Mouse (Mus musculus) embryo, embryonic 10.5 days (tissue): Measurements from ENCODE around the gene Gm42742.

Experiments
- DNase-seq: peaks from one replicate; pipeline ENCODE4 v3.0.0-alpha.2; 2015; ENCODE audit warnings: low spot score

The Gm42742 gene

GRCm38 (mm10) chr7:127020031-127020430 is 866 bp downstream of the Gm42742 start:
- no peak for DNase-seq

DNA sequence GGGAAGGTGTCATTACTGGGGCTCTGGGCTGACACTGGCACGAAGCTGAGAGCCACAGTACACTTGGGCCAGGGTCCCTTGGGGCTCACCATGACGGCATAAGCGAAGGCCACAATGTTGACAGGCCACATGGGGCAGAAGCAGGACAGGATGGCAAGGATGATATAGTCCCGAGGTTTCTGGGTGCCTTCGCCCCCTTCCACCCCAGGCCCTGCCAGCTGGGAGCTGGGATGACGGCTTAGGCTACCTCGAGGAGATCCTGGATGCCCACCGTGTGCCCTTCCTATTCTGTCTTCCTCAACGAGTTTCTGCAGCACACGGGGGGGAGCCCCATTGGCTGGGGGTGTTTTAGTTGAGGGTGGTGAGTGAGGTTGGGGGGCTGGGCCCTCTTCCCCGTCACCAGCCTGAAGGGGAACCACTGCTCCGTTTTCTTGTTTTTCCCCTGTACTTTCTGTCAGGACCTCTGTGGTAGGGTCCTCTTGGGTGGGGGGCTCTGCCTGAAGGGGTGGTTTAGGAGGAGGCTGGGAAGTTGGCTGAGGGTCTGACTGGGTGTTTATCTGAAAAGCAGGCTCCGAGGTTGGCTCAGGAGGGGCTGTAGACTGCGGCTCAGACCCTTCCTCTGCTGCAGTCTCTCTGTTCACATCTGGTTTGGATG is 1.5 kb downstream of the Gm42742 start:
- no peak for DNase-seq

- no peak for DNase-seq
Observed at GRCm38 (mm10) chr7:127018416-127019305, 2.2 kb downstream of the Gm42742 start.

- no peak for DNase-seq
Observed at GRCm38 (mm10) chr7:127017950-127018345, 2.9 kb downstream of the Gm42742 start.

DNA sequence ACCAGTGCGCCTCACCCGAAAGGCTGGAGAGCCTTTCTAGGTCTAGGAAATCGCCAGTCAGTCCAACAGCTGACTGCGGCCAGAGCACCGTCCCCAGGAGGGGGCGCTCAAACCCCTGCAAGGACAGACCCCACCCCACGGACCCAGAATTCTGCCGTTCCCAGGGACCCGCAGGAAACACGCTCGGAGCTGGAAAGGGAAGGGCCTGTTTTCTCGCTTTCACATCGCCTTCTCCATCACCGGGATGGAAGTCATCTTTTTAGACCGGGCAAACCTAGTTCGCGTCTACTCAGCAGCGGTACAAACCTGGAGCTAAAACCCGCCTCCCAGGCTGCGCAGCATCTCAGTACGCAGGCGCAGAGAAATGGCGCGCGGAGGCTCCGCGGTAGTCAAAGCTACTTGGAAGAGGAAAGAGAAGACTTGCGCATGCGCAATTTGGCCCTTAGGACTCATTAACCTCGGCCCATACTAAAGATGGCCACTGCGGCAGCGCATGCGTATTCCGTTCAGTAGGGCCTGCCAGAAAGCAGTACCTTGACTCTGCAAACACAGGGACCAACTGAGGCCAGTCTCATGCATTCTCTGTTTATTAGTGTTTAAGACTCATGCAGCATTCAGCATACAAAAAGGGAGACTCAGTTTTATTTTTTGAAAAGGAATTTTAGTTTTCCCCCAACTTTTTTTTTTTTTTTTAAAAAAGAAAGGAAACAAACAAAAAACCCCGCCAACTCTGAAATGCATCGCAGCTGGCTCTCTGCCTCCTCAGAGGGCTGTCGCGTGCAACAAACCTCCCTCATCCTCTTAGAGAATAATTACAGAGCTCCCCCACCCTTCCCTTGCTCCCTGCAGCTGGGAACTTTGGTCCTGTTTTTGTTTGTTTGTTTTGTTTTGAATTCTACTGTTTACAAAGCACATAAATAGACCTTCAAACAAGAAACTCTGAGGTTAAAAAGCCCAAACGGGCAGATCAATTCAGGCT is 3.6 kb downstream of the Gm42742 start, which contains the start of gene Pagr1a:
Gene Pagr1a (minus strand): TSS at position 382 of the 979 bp plus-strand sequence.
- peak; percentile 100 for DNase-seq

DNA sequence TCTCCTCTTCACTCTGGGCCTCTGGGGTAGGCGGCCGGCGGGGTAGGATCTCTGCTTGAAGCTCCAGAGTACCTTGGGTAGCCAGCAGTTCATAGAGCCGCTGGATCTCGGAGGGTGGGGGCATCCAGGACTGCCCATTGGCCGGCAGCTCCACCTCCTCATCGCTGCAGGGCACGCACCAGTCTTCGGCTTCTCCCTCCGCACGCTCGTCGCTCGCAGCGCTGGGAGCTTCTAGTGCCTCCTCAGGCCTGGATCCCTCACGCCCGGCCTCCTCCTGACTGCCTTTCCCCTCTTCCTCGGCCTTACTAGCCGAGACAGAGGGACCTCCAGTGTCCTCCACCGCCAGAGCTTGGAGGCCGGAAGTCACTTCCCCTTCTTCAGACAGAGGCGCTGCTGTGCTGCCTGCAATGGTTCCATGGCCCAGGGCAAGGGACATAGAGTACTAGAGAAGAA is 4.4 kb downstream of the Gm42742 start:
- DNase-seq: no peak

- no peak for DNase-seq
Observed at GRCm38 (mm10) chr7:127016481-127016485, 4.6 kb downstream of the Gm42742 start, which contains the start of gene Pagr1b. Gene Pagr1b, minus strand, starts transcription at chr7:127016484.

DNA sequence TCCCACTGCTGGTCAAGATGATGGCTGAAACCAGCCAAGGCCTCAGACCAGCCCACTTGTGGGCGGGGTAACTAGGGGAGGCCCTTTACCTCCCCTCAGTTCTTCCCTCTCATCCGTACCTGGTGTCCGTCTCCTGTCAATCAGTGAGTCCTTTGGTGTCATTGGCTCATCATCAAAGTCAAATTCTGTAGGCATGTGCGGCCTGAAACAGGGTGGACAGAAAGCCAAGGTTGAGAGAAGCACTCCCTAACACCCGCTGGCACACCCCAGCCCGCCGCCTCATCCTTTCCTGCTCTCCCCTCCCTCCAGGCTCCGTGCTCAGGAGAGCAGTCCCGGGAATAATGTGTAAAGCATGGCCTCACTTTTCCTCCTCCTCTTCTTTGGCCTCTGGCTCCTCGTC is 4.8 kb downstream of the Gm42742 start:
- DNase-seq: peak; percentile 77

DNA sequence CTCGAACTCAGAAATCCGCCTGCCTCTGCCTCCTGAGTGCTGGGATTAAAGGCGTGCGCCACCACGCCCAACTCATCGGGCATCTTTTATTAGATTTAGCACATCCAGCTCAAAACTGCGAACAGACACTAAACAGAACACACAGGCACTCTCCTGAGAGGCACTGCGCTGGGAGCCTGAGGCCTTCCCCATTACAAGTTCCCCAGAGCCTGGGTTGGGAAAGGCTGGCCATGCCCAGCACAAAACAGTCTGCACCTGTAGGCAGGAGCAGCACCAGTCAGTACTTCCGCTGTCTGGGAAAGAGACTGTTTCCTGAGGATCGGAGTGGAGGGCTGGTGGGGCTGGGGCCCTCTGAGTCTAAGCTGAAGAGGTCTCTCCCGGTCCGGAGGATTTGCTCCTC is 5.9 kb downstream of the Gm42742 start:
- DNase-seq: no peak

DNA sequence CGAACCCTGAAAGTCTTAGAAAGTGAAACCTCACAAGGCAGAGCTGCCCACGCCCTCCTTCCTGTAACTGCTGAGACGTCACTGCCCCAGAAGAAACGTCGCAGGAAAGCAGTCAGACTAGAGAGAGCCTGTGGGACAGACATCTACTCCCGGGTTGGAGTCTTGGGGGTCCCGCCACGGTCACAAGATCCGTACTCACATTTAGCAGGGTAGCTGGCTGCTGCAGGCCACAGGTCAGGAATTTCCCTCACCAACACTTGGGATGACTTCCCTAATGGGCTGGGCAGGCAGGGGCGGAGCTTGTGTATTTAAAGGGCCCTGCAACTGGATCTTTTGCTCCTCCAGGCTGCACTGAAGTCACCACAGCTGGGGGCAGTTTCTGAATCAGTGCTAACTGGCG is 6.6 kb downstream of the Gm42742 start, which contains the start of gene Mvp:
Gene Mvp (minus strand): TSS at position 302 of the 400 bp plus-strand sequence.
- peak; percentile 70 for DNase-seq

- DNase-seq: no peak
Observed at GRCm38 (mm10) chr7:127013385-127013784, 7.5 kb downstream of the Gm42742 start.

DNA sequence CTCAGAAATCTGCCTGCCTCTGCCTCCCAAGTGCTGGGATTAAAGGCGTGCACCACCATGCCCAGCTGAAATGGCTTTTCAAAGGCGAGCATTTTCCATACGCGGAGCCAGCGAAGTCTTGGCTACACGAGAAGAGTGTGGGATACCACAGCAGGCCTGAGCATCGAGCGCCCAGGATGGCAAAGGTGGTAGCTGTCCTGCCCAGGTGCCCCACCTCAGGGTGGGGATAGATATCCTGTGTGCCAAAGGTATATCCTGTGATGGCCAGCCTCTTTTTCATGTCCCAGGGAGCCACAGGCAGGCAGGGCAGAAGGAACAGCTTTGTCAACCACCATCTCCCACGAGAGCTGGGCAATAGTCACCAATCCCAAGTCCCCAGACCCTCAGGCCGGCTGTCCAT is 8.1 kb downstream of the Gm42742 start:
- no peak for DNase-seq

- DNase-seq: no peak
Observed at GRCm38 (mm10) chr7:127012374-127012773, 8.5 kb downstream of the Gm42742 start.

- no peak for DNase-seq
Observed at GRCm38 (mm10) chr7:127011717-127012116, 9.2 kb downstream of the Gm42742 start.

- DNase-seq: no peak
Observed at GRCm38 (mm10) chr7:127011051-127011450, 9.8 kb downstream of the Gm42742 start.

DNA sequence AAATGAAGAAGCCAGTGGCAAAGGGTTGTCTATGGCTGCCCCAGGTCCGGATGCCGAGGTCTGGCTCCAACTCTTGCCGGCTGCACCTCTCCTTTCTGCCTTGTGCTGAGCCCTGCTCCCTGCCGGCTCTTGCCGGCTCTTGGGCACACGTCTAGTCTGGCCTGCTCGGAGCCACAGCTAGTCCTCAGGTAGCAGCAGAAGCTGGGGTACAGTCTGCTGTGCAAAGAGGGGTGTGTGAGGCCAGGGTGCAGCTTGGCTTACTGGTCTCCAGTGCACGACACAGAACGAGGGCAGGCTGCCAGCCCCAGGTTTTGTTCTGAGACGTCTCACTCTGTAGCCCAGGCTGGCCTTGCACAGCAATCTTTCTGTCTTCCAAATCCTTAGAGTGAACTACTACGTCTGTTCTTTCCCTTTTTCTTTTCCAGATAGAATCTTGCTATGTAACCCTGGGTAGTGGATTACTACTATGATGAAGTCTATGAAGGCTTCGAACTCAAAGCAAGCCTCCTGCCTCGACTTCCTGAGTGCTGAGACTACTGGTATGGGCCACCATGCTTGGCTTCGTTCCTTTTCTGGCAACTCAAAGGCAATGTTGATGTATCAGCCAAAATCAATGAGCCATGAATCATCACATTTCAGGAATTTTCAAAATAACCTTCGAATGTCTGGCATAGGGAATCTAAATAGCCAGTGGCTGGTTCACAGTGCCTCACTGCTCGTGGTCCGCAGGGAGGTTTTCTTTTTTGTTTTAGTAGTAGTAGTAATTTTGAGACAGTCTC is 11.4 kb downstream of the Gm42742 start:
- no peak for DNase-seq

GRCm38 (mm10) chr7:127008239-127009019 is 12.5 kb downstream of the Gm42742 start:
- DNase-seq: peak; percentile 40

DNA sequence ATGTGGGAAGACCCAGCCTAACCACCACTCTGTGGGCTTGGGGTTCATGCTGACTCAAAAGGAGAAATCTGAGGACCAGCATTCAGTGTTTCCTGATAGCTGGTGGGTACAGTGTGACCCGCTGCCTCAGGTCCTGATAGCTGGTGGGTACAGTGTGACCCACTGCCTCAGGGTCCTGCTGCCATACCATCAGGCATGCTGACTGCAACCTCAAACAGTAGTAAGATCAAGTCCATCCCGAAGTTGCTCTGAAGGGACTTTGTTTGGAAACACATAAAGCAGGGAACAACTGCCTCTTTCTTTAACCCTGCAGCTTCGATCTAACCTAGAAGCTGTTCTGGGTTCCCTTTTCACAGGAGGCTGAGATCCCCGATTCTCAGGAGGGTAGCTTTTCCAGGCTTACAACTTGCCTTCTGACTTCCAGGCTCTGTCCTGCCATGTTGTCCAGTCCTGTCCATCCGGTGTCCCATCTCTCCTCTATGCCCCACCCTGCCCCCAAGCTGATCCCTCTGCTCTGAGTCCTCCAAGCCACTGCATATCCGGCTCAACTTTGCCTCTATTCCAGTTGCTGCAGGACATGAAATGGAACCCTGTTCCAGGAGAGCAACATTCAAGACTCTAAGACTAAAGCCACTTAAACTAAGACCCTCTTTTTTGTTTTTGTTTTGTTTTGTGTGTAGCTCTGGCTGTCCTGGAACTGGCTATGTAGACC is 13.4 kb downstream of the Gm42742 start:
- DNase-seq: no peak

DNA sequence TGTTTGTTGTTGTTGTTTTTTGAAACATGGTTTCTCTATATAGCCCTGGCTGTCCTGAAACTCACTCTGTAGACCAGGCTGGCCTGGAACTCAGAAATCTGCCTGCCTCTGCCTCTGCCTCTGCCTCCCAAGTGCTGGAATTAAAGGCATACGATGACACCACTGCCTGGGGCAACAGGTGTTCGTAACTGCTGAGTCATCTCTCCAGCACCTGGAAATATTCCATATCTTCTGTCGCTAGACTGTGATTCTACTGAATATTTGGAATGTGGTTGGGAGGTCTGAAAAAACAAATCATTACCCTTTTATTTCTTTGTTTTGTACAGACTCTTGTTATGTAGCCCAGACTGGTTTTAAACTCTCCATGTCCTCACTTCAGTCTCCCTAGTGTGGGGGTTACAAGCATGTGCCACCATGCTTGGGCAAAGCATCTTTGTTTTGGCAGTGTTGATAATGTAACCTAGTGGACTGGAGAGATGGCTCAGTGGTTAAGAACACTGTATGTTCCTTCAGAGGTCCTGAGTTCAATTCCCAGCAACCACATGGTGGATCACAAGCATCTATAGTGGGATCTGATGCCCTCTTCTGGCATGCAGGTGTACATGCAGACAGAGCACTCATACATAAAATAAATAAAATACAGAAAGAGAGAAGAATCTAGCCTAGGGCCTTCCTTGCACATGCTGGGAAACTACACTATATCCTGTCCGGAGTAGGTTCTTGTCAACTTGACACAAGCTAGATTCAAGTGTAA is 16.6 kb downstream of the Gm42742 start:
- no peak for DNase-seq

GRCm38 (mm10) chr7:127003620-127004019 is 17.3 kb downstream of the Gm42742 start:
- DNase-seq: no peak
